Mouse (Mus musculus): ENCODE measurements around the gene Sub1.

GRCm38 (mm10) chr15:12007971-12008800 is 11.4 kb upstream of the Sub1 start:
- no peak for TF ChIP-seq GATA1 (IDR thresholded peaks at IDR 0.05; ENCODE audit: low read length)
- TF ChIP-seq TAL1 (IDR thresholded peaks at IDR 0.05; ENCODE audit: low read length) = no peak

All from erythroblast, embryonic 14.5 days (primary cell).